Mouse (Mus musculus) lung, postnatal 0 days (tissue): ENCODE measurements around the gene Sfpq.

Experiments used
- CTCF ChIP-seq: IDR thresholded peaks from 2 replicates; pipeline ENCODE4 v1.5.1; 2016; ENCODE audit warnings: antibody characterized with exemption, mild to moderate bottlenecking
- EP300 ChIP-seq: IDR thresholded peaks from 2 replicates; pipeline ENCODE4 v1.6.1; 2016; ENCODE audit warnings: antibody characterized with exemption, mild to moderate bottlenecking, control low read depth

DNA sequence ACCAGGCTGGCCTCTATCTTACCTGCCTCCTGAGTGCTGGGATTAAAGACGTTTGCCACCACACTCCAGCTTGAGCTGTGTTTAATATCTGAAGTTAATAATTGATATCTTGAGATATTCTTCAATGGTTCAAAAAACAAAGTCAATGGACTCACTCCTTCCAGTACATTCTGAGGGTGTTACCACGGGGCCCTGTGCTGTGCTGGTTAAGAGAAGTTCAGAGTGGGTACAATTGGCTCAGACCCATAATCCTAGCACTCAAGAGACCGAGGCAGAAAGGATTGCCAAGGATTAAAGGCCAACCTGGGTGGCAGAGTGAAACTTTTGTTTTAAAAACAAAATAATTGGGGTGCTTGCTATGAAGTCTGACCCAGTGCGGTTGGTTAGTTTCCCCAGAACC lies 4.8 kb upstream of the Sfpq start:
- TF ChIP-seq CTCF = no peak
- no peak for TF ChIP-seq EP300
